Mouse (Mus musculus) CH12.LX (cell line): ENCODE data around the gene Fam83c. TPM values are rescaled to one million over a fixed set of nuclear protein-coding genes. Genes with fewer than 3 reads are reported as not detected.

ENCODE experiments used
- DNase-seq: peaks from one replicate; pipeline ENCODE4 v3.0.0-alpha.2; 2013; ENCODE audit errors: extremely low read depth
- H3K27ac ChIP-seq: 2 replicates; pipeline ENCODE4 v1.5.1; 2012; ENCODE audit warnings: low read depth, mild to moderate bottlenecking, control low read depth, moderate library complexity; ENCODE audit not compliant: insufficient read depth
- H3K27me3 ChIP-seq: replicated peaks from 2 replicates; pipeline ENCODE3; 2012; ENCODE audit warnings: inconsistent platforms
- H3K36me3 ChIP-seq, 2 experiments: replicated peaks in 1 of 2; 2 replicates each; pipeline versions ENCODE3 to v1.6.1; 2012; ENCODE audit warnings: inconsistent platforms in 1 of 2, low read length in 1 of 2, mild to moderate bottlenecking in 1 of 2, mixed read lengths in 1 of 2, moderate library complexity in 1 of 2; ENCODE audit not compliant: control insufficient read depth in 1 of 2, insufficient read depth in 1 of 2
- H3K4me1 ChIP-seq, 2 experiments: 2 replicates each; pipeline ENCODE4 v1.6.1; 2012; ENCODE audit warnings: inconsistent platforms in 1 of 2, moderate library complexity in 1 of 2; ENCODE audit not compliant: insufficient read depth in 2 of 2, control insufficient read depth in 1 of 2
- H3K4me2 ChIP-seq: 2 replicates; pipeline ENCODE4 v1.6.1; 2012; ENCODE audit warnings: low read depth, mild to moderate bottlenecking, control low read depth; ENCODE audit not compliant: poor library complexity, insufficient read depth, severe bottlenecking
- H3K4me3 ChIP-seq, 3 experiments: fragments of 150-350 bp in 1 of 3; sonication (generic) in 1 of 3; replicated peaks in 1 of 3; 2 replicates each; pipeline versions ENCODE3 to v1.5.1; 2011 to 2012; ENCODE audit warnings: low read depth in 2 of 3, low read length in 2 of 3, mild to moderate bottlenecking in 2 of 3, moderate library complexity in 2 of 3, control low read depth in 1 of 3, improper control_type of control experiment in 1 of 3, inconsistent platforms in 1 of 3, mixed read lengths in 1 of 3; ENCODE audit not compliant: poor library complexity in 1 of 3
- H3K79me2 ChIP-seq: replicated peaks from 2 replicates; pipeline ENCODE4 v1.6.1; 2012; ENCODE audit warnings: mild to moderate bottlenecking, moderate library complexity; ENCODE audit not compliant: control insufficient read depth, poor library complexity, insufficient read depth, severe bottlenecking; ENCODE audit errors: extremely low read depth
- H3K9ac ChIP-seq: 2 replicates; pipeline ENCODE4 v1.6.1; 2012; ENCODE audit warnings: low read depth, mild to moderate bottlenecking, control low read depth, moderate library complexity; ENCODE audit not compliant: insufficient read depth
- H3K9me3 ChIP-seq: replicated peaks from 2 replicates; pipeline ENCODE3; 2012; ENCODE audit warnings: low read length, inconsistent platforms, mixed read lengths
- CHD1 ChIP-seq: IDR thresholded peaks from 2 replicates; pipeline ENCODE4 v1.6.1; 2012; ENCODE audit warnings: low read depth, low read length, improper control_type of control experiment, inconsistent platforms
- E2F4 ChIP-seq: IDR thresholded peaks from 2 replicates; pipeline ENCODE4 v1.6.1; 2011; ENCODE audit warnings: low read depth, low read length, improper control_type of control experiment; ENCODE audit not compliant: insufficient replicate concordance
- ETS1 ChIP-seq: conservative IDR thresholded peaks from 2 replicates; pipeline ENCODE4 v1.6.1; 2012; ENCODE audit warnings: low read depth, mild to moderate bottlenecking, inconsistent platforms, low read length, improper control_type of control experiment, moderate library complexity
- JUN ChIP-seq: IDR thresholded peaks from 2 replicates; pipeline ENCODE4 v1.6.1; 2011; ENCODE audit warnings: low read depth, mild to moderate bottlenecking, low read length, improper control_type of control experiment, moderate library complexity; ENCODE audit not compliant: insufficient read depth
- JUND ChIP-seq: conservative IDR thresholded peaks from 2 replicates; pipeline ENCODE4 v1.6.1; 2011; ENCODE audit warnings: low read depth, low read length, improper control_type of control experiment
- MAX ChIP-seq: IDR thresholded peaks from 2 replicates; pipeline ENCODE4 v1.6.1; 2011; ENCODE audit warnings: low read length, improper control_type of control experiment
- MAZ ChIP-seq: IDR thresholded peaks from 2 replicates; pipeline ENCODE4 v1.6.1; 2012; ENCODE audit warnings: low read depth, mild to moderate bottlenecking, inconsistent platforms, low read length, improper control_type of control experiment, moderate library complexity
- MEF2A ChIP-seq: IDR thresholded peaks from 2 replicates; pipeline ENCODE4 v1.6.1; 2014; ENCODE audit warnings: low read depth, mild to moderate bottlenecking, inconsistent platforms, low read length, improper control_type of control experiment, borderline replicate concordance
- NELFE ChIP-seq: IDR thresholded peaks from 2 replicates; pipeline ENCODE4 v1.6.1; 2011; ENCODE audit warnings: low read depth, low read length, improper control_type of control experiment
- NRF1 ChIP-seq: IDR thresholded peaks from 2 replicates; pipeline ENCODE4 v1.6.1; 2014; ENCODE audit warnings: low read depth, mild to moderate bottlenecking, inconsistent platforms, low read length, improper control_type of control experiment, moderate library complexity
- dilution Hi-C: fragments of 300-500 bp; cut with MboI; formaldehyde crosslinking; loops from 2 replicates; pipeline ENCODE4 v1.14.3; 2020; ENCODE audit warnings: low sequenced_read_pairs; ENCODE audit not compliant: extremely low pct_unique_long_range_greater_than_20kb, extremely low pct_ligation_motif_present
- in situ Hi-C: fragments of 300-500 bp; cut with MboI; formaldehyde crosslinking; loops from 3 replicates; pipeline ENCODE4 v1.14.3; 2019; ENCODE audit warnings: low sequenced_read_pairs, low pct_ligation_motif_present, low pct_unique_long_range_greater_than_20kb, mixed read lengths
- polyA plus RNA-seq: library from polyadenylated mRNA; unstranded; fragments of >175 nt; gene quantifications from 2 replicates; pipeline ENCODE4 v1.2.1, GENCODE M21; 2012; ENCODE audit warnings: low read depth; ENCODE audit not compliant: insufficient read length
- total RNA-seq, 2 experiments: library from RNA; depleted of rRNA; stranded (reverse); fragments of 300-350 nt in 1 of 2; fragments of >200 nt in 1 of 2; gene quantifications; 2 replicates each; pipeline ENCODE4 v1.2.3; 2012 to 2014

Gene Fam83c
- total and polyA plus RNA-seq, 3 experiments: 0.04 to 0.09 TPM; not detected in 1

- TF ChIP-seq JUN (no peak), ETS1 (no peak), NELFE (no peak)
- dilution Hi-C loops (no loop called here), in situ Hi-C loops (loop anchor here (5.0 kb wide), 1 partner anchor 90 kb away; the partner anchor contains the start of gene Gm15557)
Observed at GRCm38 (mm10) chr2:155852536-155852935, 17.9 kb upstream of the Fam83c start.

GRCm38 (mm10) chr2:155850120-155850519, 15.5 kb upstream of the Fam83c start:
- Histone ChIP-seq H3K4me3 (no peak overlapping the region), H3K27me3 (no peaks in the 10 kb centered on the region), H3K4me2 (no peak overlapping the region), H3K36me3 (peaks cover 60 to 97% of the 10 kb centered on the region in 2 experiments), H3K79me2 (no peaks in the 10 kb centered on the region), H3K9me3 (no peaks in the 10 kb centered on the region), H3K9ac (no peak overlapping the region), H3K4me1 (no peaks in the 10 kb centered on the region), H3K27ac (no peak overlapping the region)
- dilution Hi-C loops: no loop called here
- in situ Hi-C loops: loop anchor here (5.0 kb wide), 1 partner anchor 92 kb away; the partner anchor contains the start of gene Gm15557
- TF ChIP-seq MAZ: no peak
- TF ChIP-seq JUND: no peak
- no peak for TF ChIP-seq MEF2A
- no peak for TF ChIP-seq CHD1
- no peak for DNase-seq

More at GRCm38 (mm10) chr2:155852536-155852935, 17.9 kb upstream of the Fam83c start:
- H3K27me3 ChIP-seq: no peaks in the 10 kb centered on the region
- no peak for DNase-seq
- no peak overlapping the region for H3K27ac ChIP-seq
- no peak overlapping the region for H3K9ac ChIP-seq
- H3K4me3 ChIP-seq: no peak overlapping the region
- no peaks in the 10 kb centered on the region for H3K9me3 ChIP-seq
- H3K79me2 ChIP-seq: no peaks in the 10 kb centered on the region
- H3K4me2 ChIP-seq: no peak overlapping the region
- peaks cover 50 to 95% of the 10 kb centered on the region in 2 experiments for H3K36me3 ChIP-seq
- H3K4me1 ChIP-seq: no peaks in the 10 kb centered on the region

- Histone ChIP-seq H3K27me3 (no peaks in the 10 kb centered on the region), H3K9me3 (no peaks in the 10 kb centered on the region), H3K9ac (no peak overlapping the region), H3K36me3 (peaks cover 62 to 98% of the 10 kb centered on the region in 2 experiments), H3K4me1 (no peaks in the 10 kb centered on the region), H3K27ac (no peak overlapping the region), H3K4me3 (no peak overlapping the region), H3K79me2 (no peaks in the 10 kb centered on the region), H3K4me2 (no peak overlapping the region)
- no peak for DNase-seq
- dilution Hi-C loops: no loop called here
- in situ Hi-C loops: loop anchor here (25.0 kb wide), 1 partner anchor 288 kb away; the partner anchor contains the start of genes Gm28036, Nfs1 and Romo1
- TF ChIP-seq MAX (no peak), E2F4 (no peak), NRF1 (no peak)
Observed at GRCm38 (mm10) chr2:155849464-155849863, 14.8 kb upstream of the Fam83c start.
